Mouse (Mus musculus) mature B cell (primary cell): ENCODE measurements at regions not wholly inside any gene's neighbourhood (a gene's known extent, or its start where the extent isn't known, plus 50 kb on each side); places are given as distances from the start of the nearest gene placed in this dataset.
"Not testable (repeated sequence)": the region's sequence is repeated elsewhere in the genome, so short reads cannot be mapped to it uniquely, and the experiment has no call there.

Source experiments
- in situ Hi-C: fragments of 300-500 bp; cut with MboI; formaldehyde crosslinking; loops from 2 replicates; pipeline ENCODE4 v1.14.3; 2019

DNA sequence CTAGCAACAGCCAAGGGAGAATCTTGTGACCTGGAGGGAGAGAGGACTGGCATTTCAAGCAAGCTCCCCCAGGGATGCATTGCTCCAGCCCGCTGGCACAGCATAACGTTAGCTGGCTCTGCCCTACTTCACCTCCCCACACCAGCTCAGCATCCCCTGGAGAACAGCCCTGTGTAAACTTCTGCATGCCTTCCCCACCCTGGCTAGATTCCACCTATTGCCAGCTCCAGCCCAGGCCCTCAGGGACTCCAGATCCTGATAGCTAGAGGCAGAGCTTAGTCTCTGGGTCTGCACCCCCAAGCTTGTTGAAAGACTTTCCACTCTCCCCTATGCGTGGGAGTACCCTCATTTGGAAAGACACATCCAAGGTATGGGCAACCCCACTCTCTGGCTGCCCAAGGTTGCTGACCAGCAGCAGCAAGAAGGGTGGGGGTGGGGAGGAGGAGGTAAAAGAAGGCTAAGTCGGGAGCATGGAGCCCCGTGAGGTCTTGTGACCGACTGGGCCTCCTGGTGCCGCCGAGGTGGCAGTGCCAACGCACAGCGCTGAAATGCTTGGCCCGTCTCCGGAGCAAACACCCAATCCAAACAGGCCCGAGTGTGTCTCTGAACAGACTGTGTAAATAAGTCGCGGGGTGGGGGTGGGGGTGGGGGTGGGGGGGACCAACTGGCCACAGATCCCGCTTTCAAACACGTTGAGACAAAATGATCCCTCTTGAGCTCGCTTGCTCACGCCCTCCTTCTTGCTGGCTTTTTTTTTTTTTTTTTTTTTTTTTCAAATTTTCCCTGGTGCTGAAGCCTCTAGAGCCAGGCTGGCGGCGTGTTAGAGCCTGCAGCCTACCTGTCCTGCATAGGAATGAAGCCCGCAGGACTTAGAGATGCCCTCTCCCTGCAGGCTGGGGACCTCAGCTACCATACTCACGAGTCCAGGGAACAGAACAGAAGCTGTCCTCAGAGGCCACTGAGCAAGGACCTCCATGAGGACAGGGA lies 350.3 kb downstream of the Sox9 start:
- in situ Hi-C loops: no loop called here

DNA sequence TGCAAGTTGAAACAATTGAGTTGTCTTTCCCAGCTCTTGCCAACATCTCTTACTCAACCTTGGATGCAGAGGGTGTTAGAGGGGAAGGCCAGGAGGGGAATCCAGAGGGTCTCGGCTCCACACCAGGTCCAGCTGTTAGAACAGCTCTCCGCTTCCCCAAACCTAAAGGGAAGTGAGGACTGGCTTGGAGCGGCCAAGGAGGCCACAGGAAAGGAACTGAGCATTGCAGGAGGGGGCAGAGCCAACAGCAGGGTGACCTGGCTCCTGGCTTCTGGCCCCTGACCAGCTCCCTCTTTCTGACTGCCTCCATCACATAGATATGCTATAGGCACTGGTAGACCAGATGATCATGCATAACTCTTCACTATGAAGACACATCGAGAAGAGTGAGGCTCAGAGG lies 351.4 kb downstream of the Sox9 start:
- in situ Hi-C loops: no loop called here

DNA sequence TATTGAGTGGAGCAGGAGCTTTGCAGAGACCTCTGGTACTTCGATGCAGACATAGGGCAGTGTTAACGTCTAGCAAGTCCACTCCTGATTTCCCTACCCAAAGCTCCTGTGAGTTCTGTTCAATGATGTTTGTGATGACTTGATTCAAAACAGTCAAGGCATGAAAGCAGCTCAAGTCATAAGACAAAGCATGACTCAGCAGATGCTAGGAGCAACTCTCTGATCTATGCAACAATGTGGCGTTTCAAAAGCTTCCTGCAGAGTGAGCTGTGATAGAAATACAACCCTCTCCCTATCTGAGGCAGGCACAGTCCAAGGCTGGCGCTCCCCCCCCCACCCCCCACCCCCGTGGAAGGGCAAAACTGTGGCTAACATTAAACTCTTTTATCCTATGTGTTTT lies 353.2 kb downstream of the Sox9 start:
- in situ Hi-C loops: no loop called here

DNA sequence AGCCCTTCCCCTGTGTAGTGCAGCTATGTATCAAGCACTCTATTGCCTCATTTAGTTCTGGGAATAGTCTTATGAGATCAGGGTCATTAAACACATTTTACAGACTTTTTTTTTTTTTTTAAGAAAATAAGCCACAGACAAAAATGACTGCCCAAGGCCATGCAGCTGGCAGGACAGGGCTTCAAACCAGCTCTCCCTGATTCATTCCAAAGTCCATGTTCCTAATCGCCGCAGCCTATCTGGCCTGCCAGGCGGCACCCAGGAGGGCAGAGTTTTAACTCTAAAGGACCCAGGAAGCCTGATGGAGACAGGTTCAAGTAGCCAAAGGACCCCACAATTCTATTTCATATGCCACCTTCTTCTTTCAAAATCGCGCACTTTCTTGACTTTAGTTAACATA lies 356.4 kb downstream of the Sox9 start:
- in situ Hi-C loops: no loop called here

DNA sequence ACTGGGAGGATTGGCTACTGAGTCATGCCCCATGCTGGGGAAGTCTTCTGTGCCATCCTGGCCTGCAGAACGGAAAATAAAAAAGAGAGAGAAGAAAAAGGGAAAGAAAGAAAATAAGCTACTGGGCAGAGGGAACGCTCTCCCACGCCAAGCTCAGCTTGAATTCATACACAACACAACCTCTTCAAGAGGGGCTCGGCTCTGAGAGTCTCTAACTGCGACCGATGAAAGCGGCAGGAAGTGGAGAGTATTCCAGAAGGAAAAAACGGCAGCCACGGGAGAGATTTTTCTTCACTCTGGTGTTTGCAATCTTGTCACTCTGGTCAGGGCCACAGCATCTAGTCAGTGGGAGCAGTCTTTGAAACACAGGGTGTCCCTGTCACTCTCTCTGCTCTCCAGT lies 358.6 kb downstream of the Sox9 start:
- in situ Hi-C loops: no loop called here

DNA sequence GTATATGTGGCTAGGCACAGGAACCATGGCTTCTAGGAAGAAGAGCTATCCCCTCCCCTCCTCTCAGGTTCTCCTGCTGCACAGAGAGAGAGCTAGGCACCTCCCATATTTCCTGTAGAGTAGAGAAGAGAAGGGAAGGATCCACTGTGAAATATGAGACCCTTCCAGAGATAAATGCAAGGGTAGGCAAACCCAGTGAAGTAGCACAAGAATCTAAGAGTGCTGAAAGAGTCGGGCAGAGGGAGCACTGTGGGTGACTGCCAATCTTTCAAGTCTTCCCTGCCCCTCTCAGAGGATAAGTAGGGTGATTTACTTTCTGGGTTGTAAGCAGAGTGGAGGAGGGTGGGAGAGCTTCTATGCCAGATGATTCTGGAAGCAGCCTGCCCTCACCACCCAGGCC lies 360.8 kb downstream of the Sox9 start:
- in situ Hi-C loops: no loop called here

DNA sequence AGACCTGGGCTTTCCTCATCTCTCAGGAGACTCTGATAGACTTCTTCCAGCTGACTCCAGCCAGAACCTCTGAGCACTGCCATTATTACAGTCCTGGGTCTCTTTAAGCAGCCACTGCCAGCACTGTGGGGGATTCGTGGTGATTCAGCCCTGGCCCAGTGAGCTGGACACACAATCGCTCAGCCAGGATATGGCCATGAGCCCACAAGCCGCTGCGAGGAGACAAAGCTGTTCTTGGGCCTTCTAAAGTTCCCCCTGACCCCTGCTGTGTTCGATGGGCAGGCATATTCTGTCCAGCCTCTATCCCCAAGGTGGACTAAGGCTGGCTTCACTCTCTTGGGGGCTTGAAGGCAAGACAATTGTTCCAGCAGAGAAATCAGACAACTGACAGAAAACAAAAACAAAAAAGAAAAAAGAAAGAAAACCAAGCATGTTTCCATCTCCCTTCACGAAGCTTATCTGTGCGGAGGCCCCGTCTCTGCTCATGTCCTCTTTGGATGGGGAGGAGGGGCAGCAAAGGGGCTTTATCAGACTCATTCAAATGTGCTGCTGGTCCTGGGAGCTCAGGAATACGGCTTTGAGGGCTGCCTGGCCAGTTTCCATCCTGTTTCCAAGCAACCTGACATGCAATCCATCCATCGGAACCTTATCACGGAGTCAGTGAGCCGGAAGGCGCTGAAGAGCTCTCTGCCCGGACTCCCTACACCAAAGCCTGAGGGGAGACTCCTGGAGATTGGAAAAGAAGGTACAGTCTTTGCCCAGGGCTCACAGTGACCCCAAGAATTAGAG lies 362.0 kb downstream of the Sox9 start:
- in situ Hi-C loops: no loop called here

DNA sequence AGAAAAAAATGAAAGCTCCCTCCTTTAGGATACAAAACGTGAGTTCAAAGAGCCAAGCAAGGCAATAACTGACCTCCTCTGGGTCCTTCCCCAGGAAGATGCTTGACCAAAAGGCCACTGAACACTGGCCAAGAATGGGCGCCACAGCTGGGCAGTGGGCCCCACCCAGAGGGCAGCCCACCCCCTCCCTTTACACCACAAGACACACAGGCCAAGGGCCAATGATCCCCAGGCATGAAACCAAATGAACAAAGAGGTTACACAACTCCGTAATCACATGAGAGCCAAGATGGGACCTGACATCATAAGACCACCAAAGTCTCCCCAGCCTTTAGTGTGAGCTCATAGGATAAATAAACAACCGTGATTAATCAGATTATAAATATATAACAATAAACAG lies 363.7 kb downstream of the Sox9 start:
- in situ Hi-C loops: no loop called here

DNA sequence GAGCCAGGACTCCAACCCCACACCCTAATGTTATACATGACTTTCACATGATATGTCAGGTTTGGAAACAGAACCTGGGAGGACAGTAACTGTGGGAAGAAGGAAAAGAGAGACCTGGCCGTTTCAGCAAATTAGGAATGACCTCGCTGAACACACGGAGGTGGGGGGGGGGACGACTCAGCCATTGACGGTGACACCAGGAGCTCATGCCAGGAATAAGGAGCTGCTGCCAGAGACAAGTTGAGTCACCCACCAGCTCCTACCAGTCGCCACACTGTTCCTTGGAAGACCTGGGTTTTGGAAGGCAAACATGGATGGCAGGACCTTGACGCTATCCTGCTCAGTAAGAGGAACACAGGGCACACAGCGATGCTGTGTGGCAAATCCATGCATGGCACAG lies 364.7 kb downstream of the Sox9 start:
- in situ Hi-C loops: no loop called here

DNA sequence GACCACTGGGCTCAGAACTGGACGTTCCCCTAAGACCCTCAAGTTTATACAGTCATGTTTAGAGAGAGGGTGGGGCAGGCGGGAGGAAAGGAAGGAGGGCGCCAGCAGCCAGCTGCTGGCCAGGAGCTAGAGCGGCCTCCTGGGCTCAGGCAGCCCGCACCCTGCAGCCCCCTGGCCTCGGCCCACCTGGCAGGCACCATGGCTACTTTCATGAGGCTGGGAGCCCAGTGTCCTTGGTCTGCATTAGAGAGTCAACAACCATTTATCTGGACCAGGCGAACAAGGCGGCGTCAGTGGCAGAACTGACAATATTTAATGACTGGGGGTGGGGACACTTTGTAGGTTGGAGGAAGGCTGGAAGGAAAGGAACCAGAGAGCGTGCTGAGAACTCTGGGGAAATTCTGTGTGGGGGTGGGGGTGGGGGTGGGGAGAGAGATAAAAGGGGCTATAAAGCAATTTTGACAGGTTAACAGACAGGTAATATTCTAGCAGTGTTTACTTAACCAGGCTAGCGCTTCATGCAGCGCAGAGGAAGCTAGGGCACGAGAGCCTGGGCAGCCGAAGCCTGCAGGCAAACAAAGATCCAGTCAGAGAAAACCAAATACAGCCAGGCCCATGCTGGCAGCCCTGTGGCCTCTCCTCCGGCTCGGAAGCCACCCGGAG lies 365.6 kb downstream of the Sox9 start:
- in situ Hi-C loops: no loop called here

DNA sequence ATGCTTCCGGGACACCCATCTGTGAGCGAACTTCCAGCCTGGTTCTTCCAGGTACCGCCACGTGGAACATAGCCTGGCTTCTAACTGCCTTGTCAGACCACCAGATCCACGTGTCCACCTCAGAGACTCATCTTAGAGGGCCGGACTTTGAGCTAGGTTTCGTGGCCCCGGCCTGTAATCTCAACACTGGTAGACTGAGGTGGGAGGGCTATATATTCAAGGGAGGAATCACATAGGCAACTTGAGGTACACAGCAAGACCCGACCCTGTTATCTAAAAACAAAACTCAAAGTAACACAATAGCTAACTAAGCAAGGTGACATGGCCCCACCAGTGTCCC lies 366.1 kb downstream of the Sox9 start:
- in situ Hi-C loops: no loop called here

DNA sequence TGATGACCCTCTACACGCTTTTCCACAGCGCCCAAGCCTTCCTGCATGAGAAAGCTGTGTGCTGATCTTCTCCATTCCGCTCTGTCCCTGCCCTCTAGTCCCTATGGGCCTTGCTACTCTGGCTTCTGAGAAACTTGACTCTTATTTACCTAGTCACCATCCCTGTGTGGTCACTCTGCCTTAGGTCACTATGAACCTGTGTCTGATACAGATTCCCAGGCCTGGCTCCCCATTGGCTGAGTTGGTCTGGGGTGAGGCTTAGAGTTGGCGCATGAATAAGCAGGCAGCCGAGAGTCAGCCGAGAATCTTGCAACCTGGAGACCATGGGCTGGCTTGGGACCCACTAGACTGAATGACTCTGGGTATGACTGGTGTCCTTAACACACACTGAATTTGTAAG lies 373.5 kb downstream of the Sox9 start:
- in situ Hi-C loops: no loop called here

DNA sequence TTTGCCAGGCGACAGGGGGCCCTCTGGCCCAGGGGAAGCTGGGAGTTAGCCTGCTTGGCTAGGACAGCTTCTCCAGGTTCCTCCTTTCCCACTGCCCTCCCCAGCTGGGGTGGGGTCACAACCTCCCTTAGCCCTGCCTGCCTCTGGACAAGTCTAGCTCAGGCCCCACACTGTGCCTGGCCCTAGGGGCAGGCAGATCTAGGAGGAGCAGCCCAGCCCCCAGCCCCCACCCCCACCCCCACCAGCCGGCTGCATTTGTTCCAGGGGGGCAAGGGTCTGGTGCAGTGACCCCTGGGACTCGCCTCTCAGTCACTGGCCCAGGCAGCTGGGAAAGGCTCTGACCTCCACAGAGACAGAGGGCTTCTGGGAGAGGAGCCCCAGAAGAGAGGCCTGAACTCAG lies 381.9 kb downstream of the Sox9 start:
- in situ Hi-C loops: no loop called here

DNA sequence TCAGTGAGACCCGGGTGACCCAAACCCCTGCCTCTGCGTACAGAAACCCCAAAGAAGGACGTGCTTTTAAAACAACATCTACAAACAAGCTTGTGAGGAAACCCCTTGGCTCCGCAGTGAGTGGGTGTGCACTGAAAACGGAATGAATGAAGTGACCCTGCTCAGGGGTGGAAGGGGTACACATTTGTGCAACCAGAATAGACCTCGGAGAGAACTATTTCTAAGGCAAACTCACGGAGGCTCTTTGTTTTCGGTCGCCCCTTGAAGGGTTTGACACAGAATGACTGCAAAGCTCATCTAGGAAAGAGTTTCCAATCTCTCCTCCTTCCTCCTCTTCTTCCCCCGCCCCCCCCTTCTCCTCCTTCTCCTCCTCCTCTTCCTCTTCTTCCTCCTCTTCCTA lies 382.5 kb downstream of the Sox9 start:
- in situ Hi-C loops: no loop called here

DNA sequence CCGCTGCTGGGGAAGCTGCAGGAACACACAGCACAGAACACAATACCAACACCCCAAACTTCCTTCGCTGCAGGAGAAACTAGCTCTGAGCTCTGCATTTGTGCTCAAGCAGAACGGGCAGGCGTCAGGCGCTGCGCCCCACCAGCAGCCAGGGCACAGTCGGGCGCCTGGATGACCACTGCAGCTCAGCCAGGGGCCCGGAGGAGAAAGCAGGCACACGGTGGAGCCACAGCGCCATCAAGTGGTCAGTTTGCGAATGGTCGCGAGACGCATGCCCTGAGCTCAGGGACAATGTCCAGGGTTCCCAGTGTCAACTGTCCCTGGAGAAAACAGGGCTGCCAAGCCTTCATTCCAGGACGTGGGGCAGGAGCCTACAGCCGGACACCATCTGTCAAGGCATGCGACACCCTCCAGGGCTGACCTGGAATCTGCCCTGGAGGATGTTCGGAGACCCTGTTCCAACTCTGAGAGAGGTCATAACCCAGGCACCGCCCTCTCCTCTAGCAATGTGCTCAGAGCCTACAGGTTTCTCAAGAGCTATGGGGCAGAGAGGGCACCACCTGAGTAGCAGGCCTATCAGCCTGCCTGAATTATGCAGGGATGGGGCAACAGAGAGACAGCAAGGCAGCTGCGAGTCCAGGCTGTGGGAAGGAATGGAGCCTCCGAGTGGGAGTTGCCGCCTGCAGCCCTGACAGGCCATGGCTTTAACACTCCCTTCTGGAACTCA lies 383.2 kb downstream of the Sox9 start:
- in situ Hi-C loops: no loop called here

DNA sequence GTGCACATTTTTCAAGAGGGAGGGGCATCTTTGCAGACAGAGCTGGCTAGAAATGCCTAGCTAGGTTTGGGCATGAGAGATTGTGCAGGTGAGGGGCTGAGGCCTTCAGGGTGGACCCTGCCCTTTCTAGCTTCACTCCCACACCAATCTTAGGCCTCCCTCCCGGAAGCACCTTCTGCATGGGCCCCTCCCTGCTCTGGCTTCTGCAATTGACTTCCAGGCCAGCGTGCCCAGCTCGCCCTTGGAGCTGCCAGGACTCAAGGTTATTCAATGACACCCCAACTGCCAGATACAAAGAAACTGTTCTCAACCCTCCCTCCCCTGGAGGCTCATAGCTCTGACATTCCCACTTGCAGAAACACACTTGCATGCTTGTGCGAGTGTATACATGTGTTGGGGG lies 384.5 kb downstream of the Sox9 start:
- in situ Hi-C loops: no loop called here

DNA sequence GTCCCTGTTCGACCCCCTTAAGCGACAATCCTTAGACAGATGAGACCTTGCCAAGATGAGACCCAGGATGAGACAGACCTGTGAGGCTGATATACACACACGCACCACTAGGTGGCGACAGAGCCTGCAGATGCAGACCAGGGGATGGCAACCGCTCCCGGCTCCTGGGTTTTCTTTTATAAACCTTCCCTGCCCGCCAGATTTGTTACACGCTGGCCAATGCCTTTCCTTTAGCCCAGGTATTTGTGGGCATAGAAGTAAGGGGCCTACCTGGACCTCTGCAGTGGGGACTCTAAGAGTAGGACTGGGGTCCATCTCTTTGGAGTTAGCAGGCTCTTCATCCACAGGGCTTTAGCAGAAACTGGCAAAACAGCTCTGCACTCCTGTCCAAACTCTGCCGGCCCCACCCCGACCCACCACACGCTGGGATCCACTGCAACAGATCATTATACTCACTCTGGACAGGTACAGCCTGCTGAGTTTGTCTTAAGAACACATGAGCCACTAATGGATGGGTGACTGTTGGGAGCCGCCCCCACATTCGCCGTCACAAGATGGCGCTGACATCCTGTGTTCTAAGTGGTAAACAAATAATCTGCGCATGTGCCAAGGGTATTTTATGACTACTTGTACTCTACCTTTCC lies 390.6 kb downstream of the Sox9 start:
- in situ Hi-C loops: no loop called here

DNA sequence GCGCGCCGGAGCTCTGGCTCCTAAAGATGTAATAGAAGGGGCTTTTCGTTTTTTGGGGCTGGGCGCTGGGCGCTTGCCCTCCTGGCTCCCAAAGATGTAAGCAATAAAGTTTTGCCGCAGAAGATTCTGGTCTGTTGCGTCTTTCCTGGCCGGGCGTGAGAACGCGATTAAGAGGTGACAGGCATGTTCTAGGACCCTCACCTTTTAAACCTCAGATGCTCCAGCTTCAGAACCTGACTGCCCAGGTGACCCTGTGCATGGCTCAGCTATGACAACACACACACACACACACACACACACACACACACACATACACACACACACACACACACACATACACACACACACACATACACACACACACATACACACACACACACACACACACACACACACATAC lies 391.3 kb downstream of the Sox9 start:
- in situ Hi-C loops: not testable (repeated sequence)

DNA sequence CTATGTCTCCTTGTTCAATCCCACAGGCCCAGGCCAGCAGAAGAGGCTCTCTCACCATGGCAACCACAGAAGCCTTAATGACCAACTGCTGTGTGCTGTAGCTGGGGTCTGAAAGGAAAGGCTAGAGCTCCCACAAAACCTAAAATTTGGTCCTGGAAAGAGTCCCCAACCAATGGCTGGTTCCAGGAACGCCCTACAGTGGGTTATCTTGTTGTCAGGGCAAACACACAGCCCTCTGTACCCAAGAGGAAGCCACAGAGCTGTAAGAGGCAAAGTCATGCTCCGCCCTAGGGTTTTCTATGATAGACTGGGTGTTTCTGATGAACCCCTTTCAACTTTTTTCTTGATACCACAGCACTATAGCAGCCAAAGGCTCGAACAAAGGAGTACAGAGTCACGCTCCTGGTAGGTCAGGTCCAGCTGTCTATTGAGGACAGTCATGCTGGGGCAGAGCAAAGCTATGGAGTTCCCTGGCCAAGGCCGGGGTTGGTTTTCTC lies 392.0 kb downstream of the Sox9 start:
- in situ Hi-C loops: no loop called here

DNA sequence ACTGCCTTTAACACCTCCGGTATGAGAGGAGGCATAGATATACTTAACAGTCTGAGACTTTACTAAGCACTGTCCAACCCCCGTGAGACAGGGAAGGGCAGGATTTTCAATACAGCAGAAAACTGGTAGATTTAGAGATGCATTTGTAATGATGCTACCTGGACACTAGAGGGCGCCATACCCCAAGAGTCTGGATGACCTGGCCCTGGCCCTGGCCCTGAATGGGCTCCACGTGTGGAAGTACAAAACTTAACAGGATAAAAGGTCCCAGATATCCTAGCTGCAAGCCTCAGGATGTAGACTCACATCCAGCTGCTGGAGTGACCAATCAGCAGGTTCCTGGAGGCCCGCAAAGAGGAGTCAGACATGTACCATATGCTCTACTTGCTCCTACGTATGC lies 393.3 kb downstream of the Sox9 start:
- in situ Hi-C loops: loop anchor here (25.0 kb wide), 2 partner anchors 237 to 437 kb away; partner anchors contain the start of gene Sstr2

DNA sequence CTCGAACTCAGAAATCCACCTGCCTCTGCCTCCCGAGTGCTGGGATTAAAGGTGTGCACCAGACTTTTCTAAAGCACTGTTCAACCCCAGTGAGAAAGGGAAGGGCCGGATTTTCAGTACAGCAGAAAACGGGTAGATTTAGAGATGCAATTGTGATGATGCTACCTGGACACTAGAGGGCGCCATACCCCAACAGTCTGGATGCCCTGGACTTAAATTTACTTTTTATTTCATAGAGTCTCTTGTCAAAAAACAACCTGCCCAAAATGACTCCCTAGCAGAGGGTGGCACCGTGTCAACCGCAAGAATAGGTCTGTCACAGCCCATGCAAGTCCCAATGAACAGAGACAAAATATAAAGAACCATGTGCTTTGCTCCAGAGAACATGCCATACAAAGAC lies 394.2 kb downstream of the Sox9 start:
- in situ Hi-C loops: loop anchor here (25.0 kb wide), 2 partner anchors 236 to 436 kb away; partner anchors contain the start of gene Sstr2
